Mouse (Mus musculus) forebrain, embryonic 11.5 days (tissue): Measurements from ENCODE around the gene Rnase11. TPM values are rescaled to one million over a fixed set of nuclear protein-coding genes. Genes with fewer than 3 reads are reported as not detected.

Experiments used
- ATAC-seq: fragments of 200-750 bp; cut with Nextera tagmentation; replicated peaks from 2 replicates; pipeline ENCODE4 v1.8.0; 2017; ENCODE audit warnings: moderate TSS enrichment; ENCODE audit not compliant: low FRiP score
- DNase-seq: peaks from one replicate; pipeline ENCODE4 v3.0.0-alpha.2; 2017; ENCODE audit warnings: low spot score
- H3K27ac ChIP-seq: fragments of 300-500 bp; sonication (generic); 2 replicates; pipeline ENCODE4 v1.5.1; 2014; ENCODE audit warnings: low read depth, low read length
- H3K27me3 ChIP-seq: fragments of 300-500 bp; sonication (generic); 2 replicates; pipeline ENCODE4 v1.6.1; 2014; ENCODE audit warnings: mild to moderate bottlenecking, low read length, mixed read lengths; ENCODE audit not compliant: control insufficient read depth, insufficient read depth
- H3K36me3 ChIP-seq: fragments of 300-500 bp; sonication (generic); 2 replicates; pipeline ENCODE4 v1.6.1; 2014; ENCODE audit warnings: mild to moderate bottlenecking, low read length, moderate library complexity, mixed read lengths; ENCODE audit not compliant: control insufficient read depth, insufficient read depth
- H3K4me1 ChIP-seq: fragments of 300-500 bp; sonication (generic); replicated peaks from 2 replicates; pipeline ENCODE4 v1.6.1; 2014; ENCODE audit warnings: low read length, mixed read lengths; ENCODE audit not compliant: control insufficient read depth, insufficient read depth
- H3K4me2 ChIP-seq: fragments of 300-500 bp; sonication (generic); 2 replicates; pipeline ENCODE4 v1.6.1; 2014; ENCODE audit warnings: low read depth, mild to moderate bottlenecking, low read length, moderate library complexity, mixed read lengths; ENCODE audit not compliant: severe bottlenecking
- H3K4me3 ChIP-seq: fragments of 300-500 bp; sonication (generic); 2 replicates; pipeline ENCODE4 v1.5.1; 2014; ENCODE audit warnings: low read depth, low read length
- H3K9ac ChIP-seq: fragments of 300-500 bp; sonication (generic); 2 replicates; pipeline ENCODE4 v1.6.1; 2014; ENCODE audit warnings: low read length
- H3K9me3 ChIP-seq: fragments of 300-500 bp; sonication (generic); 2 replicates; pipeline ENCODE4 v1.6.1; 2016; ENCODE audit warnings: low read length, mixed read lengths; ENCODE audit not compliant: control insufficient read depth
- WGBS: fragments of 180-500 bp; shearing (Covaris S2); extraction: QIAGEN DNeasy Blood & Tissue Kit; methylation state at CpG from one replicate; pipeline ENCODE4 v1.1.7; 2014; 5-methylcytosine and 5-hydroxymethylcytosine counted together
- polyA plus RNA-seq: library from polyadenylated mRNA; unstranded; fragments of >200 nt; fragmentation: Nextera tagmentation; extraction: Ambion mirVana; gene quantifications from 2 replicates; pipeline ENCODE4 v1.2.1, GENCODE M21; 2014

Gene Rnase11
- polyA plus RNA-seq, 1 experiment from 2014 or later: not detected

GRCm38 (mm10) chr14:51085086-51085485 lies 35.1 kb upstream of the Rnase11 start:
- no peak overlapping the region for H3K4me3 ChIP-seq
- no peak overlapping the region for H3K4me2 ChIP-seq
- ATAC-seq: no peak
- no peaks in the 10 kb centered on the region for H3K9me3 ChIP-seq
- no peaks in the 10 kb centered on the region; the same call in 1 of the 2 replicates for H3K27me3 ChIP-seq
- H3K4me1 ChIP-seq: no peaks in the 10 kb centered on the region
- no peak for DNase-seq
- no peak overlapping the region for H3K9ac ChIP-seq
- H3K27ac ChIP-seq: no peak overlapping the region
- H3K36me3 ChIP-seq: no peaks in the 10 kb centered on the region
- WGBS: 66% methylated on average over 2 of the region's 2 CpGs

DNA sequence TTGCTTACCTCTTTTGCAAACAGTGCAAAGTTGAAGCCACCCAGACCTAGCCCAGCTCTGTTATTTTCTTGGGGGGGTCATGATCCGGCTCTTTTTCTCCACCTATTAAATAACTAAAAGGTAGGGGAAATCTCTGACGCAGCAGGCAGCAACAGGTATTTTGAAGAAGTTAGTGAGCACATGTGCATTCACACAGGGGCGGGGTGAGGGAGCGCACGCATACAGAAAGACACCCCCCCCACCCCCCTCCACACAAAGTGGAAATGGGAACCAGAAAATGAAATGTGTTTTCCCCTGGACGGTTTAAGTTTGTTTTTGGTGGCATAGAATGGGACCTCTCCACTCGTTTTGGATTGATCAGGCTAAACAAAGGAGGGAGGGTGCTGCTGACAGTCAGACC lies 33.8 kb upstream of the Rnase11 start:
- ATAC-seq: no peak
- WGBS: 11% methylated on average over 7 of the region's 7 CpGs
- no peak overlapping the region for H3K27ac ChIP-seq

DNA sequence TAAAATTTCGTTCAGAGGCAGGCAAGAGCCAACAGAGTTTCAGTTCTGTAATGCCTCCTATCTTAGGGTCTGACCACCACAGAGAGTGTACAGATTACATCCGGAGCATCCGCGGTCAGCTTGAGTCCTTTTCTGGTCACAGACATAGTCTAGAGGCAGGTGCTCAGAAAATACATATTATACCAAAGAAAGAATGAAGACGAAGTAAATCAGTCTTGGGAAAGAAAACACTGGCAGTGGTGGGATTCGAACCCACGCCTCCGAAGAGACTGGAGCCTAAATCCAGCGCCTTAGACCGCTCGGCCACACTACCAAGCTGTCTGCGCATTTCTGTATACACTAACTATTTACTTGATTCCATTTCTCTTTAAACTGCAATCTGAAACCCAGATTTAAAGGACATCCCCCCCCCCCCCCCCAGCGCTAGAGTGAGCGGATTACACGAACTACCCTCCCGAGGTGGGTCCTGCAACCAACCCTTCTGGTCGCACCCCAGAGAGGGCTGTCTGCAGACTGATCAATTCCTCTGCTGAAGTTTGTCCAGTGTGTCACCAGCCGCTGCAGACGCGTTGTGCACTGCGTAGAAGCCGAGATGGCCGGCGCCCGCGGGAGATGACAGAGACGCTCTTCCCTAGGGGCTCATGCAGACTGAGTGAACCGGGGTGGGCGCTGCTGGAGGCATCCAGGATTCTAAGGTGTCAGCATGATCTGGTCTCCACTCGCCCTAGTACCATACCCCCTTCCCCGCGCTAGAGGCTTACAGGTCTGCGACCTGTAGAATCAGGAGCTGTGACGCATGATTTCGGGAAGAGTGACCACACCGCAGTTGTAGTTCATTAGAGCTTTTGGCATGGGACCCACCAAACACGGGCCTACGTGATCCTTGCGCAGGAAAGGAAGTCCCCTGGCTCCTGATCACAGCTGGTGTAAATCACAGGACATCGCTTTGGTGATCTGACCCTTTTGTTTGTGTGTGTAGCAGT lies 32.9 kb upstream of the Rnase11 start:
- Histone ChIP-seq H3K36me3 (no peaks in the 10 kb centered on the region), H3K4me3 (peak overlapping the region; percentile 55), H3K4me2 (peak overlapping the region; percentile 68), H3K27me3 (no peaks in the 10 kb centered on the region; the same call in 1 of the 2 replicates), H3K4me1 (no peaks in the 10 kb centered on the region), H3K9me3 (no peaks in the 10 kb centered on the region), H3K27ac (no peak overlapping the region), H3K9ac (peak overlapping the region; percentile 50)
- 2% methylated on average over 39 of the region's 40 CpGs for WGBS
- DNase-seq (peak; percentile 83), ATAC-seq (peak; percentile 80)

More for the DNA sequence above, 33.8 kb upstream of the Rnase11 start:
- Histone ChIP-seq H3K4me1 (no peaks in the 10 kb centered on the region), H3K9ac (peak overlapping the region; percentile 50; the same call in 1 of the 2 replicates), H3K36me3 (no peaks in the 10 kb centered on the region), H3K27me3 (no peaks in the 10 kb centered on the region; the same call in 1 of the 2 replicates), H3K4me2 (peak overlapping the region; percentile 68), H3K9me3 (no peaks in the 10 kb centered on the region), H3K4me3 (peak overlapping the region; percentile 55)
- no peak for DNase-seq

- WGBS: 84% methylated on average over 2 of the region's 2 CpGs
- H3K4me3 ChIP-seq: no peak overlapping the region
- no peaks in the 10 kb centered on the region for H3K9me3 ChIP-seq
- no peaks in the 10 kb centered on the region; the same call in 1 of the 2 replicates for H3K27me3 ChIP-seq
- no peak overlapping the region for H3K9ac ChIP-seq
- H3K4me2 ChIP-seq: no peak overlapping the region
- no peak overlapping the region for H3K27ac ChIP-seq
- ATAC-seq (no peak), DNase-seq (no peak)
- H3K4me1 ChIP-seq: no peaks in the 10 kb centered on the region
- no peaks in the 10 kb centered on the region for H3K36me3 ChIP-seq
These were observed 31.1 kb upstream of the Rnase11 start for GRCm38 (mm10) chr14:51081035-51081434.

- H3K27ac ChIP-seq: no peak overlapping the region
- no peak overlapping the region for H3K4me3 ChIP-seq
- H3K9me3 ChIP-seq: no peaks in the 10 kb centered on the region
- H3K4me2 ChIP-seq: no peak overlapping the region
- WGBS: 88% methylated on average over 1 of the region's 1 CpGs
- H3K4me1 ChIP-seq: no peaks in the 10 kb centered on the region
- H3K9ac ChIP-seq: no peak overlapping the region
- no peaks in the 10 kb centered on the region for H3K36me3 ChIP-seq
- DNase-seq (no peak), ATAC-seq (no peak)
- no peaks in the 10 kb centered on the region; the same call in 1 of the 2 replicates for H3K27me3 ChIP-seq
These were observed 29.2 kb upstream of the Rnase11 start for GRCm38 (mm10) chr14:51079180-51079579.

- 83% methylated on average over 3 of the region's 3 CpGs for WGBS
- H3K36me3 ChIP-seq: no peaks in the 10 kb centered on the region
These were observed 24.4 kb upstream of the Rnase11 start, which contains the start of gene Olfr750 for GRCm38 (mm10) chr14:51074335-51074734. TSS of gene Olfr750 (minus strand) at chr14:51074435.

DNA sequence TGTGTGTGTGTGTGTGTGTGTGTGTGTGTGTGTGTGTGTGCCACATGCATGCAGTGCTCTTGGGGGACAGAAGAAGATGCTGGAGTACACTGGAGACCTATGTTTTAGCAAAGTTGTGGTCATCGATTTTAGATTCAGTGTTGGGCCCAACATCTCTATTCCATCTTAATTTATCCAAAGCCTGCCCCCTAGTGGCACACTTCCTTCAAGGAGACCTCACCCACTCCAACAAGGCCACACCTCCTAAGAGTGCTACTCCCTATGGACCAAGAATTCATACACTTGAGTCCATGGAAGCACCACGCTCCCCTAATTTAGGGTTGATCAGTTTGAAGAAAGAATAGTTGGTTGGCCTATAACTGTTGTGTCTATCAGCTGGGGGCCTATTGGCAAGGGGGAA lies 19.7 kb upstream of the Rnase11 start:
- H3K4me3 ChIP-seq: no peak overlapping the region
- no peak for ATAC-seq
- H3K9ac ChIP-seq: no peak overlapping the region
- no peaks in the 10 kb centered on the region for H3K27me3 ChIP-seq
- WGBS: 76% methylated on average over 2 of the region's 2 CpGs
- H3K9me3 ChIP-seq: no peaks in the 10 kb centered on the region
- H3K4me1 ChIP-seq: no peaks in the 10 kb centered on the region
- no peak for DNase-seq
- H3K36me3 ChIP-seq: no peaks in the 10 kb centered on the region
- no peak overlapping the region for H3K27ac ChIP-seq
- H3K4me2 ChIP-seq: no peak overlapping the region

More at GRCm38 (mm10) chr14:51074335-51074734, 24.4 kb upstream of the Rnase11 start, which contains the start of gene Olfr750:
- Histone ChIP-seq H3K4me1 (no peaks in the 10 kb centered on the region), H3K27me3 (no peaks in the 10 kb centered on the region), H3K4me3 (no peak within 1 kb of the TSS), H3K9ac (no peak within 1 kb of the TSS), H3K9me3 (no peaks in the 10 kb centered on the region), H3K27ac (no peak within 1 kb of the TSS), H3K4me2 (no peak within 1 kb of the TSS)
- DNase-seq: no peak
- no peak for ATAC-seq

- H3K27me3 ChIP-seq: no peaks in the 10 kb centered on the region
- no peaks in the 10 kb centered on the region for H3K36me3 ChIP-seq
- 97% methylated on average over 5 of the region's 5 CpGs for WGBS
- H3K27ac ChIP-seq: no peak overlapping the region
- H3K4me2 ChIP-seq: no peak overlapping the region
- H3K4me3 ChIP-seq: no peak overlapping the region
- DNase-seq: no peak
- H3K4me1 ChIP-seq: no peaks in the 10 kb centered on the region
- ATAC-seq: no peak
- no peak overlapping the region for H3K9ac ChIP-seq
- no peaks in the 10 kb centered on the region for H3K9me3 ChIP-seq
These were observed 19.0 kb upstream of the Rnase11 start for GRCm38 (mm10) chr14:51068956-51069355.
